Mouse (Mus musculus) lung, embryonic 15.5 days (tissue): ENCODE data around the gene Ticam1. TPM values are rescaled to one million over a fixed set of nuclear protein-coding genes. Genes with fewer than 3 reads are reported as not detected.

Experiments
- ATAC-seq: fragments of 200-750 bp; cut with Nextera tagmentation; 2 replicates; pipeline ENCODE4 v1.8.0; 2017; ENCODE audit warnings: moderate number of reproducible peaks, borderline replicate concordance; ENCODE audit not compliant: low FRiP score, low TSS enrichment; ENCODE audit errors: extremely low read depth
- H3K27ac ChIP-seq: fragments of 300-500 bp; sonication (generic); 2 replicates; pipeline ENCODE4 v1.5.1; 2015; ENCODE audit warnings: moderate library complexity, mild to moderate bottlenecking, inconsistent platforms
- H3K27me3 ChIP-seq: fragments of 300-500 bp; sonication (generic); 2 replicates; pipeline ENCODE4 v1.6.1; 2015; ENCODE audit warnings: inconsistent platforms
- H3K36me3 ChIP-seq: fragments of 300-500 bp; sonication (generic); 2 replicates; pipeline ENCODE4 v1.6.1; 2015; ENCODE audit warnings: inconsistent platforms
- H3K4me1 ChIP-seq: fragments of 300-500 bp; sonication (generic); 2 replicates; pipeline ENCODE4 v1.6.1; 2015; ENCODE audit warnings: inconsistent platforms
- H3K4me2 ChIP-seq: fragments of 300-500 bp; sonication (generic); 2 replicates; pipeline ENCODE4 v1.6.1; 2015; ENCODE audit warnings: inconsistent platforms, mild to moderate bottlenecking, moderate library complexity
- H3K4me3 ChIP-seq: fragments of 300-500 bp; sonication (generic); 2 replicates; pipeline ENCODE4 v1.5.1; 2015; ENCODE audit warnings: mild to moderate bottlenecking, inconsistent platforms
- H3K9ac ChIP-seq: fragments of 300-500 bp; sonication (generic); 2 replicates; pipeline ENCODE4 v1.6.1; 2015; ENCODE audit warnings: inconsistent platforms
- H3K9me3 ChIP-seq: fragments of 300-500 bp; sonication (generic); 2 replicates; pipeline ENCODE4 v1.6.1; 2016; ENCODE audit warnings: inconsistent platforms
- WGBS: fragments of 180-500 bp; shearing (Covaris S2); methylation state at CpG from one replicate; pipeline ENCODE4 v1.1.7; 2015; 5-methylcytosine and 5-hydroxymethylcytosine counted together
- microRNA counts: library from miRNA; unstranded; fragments of <30 nt; microRNA quantifications from one replicate; lab custom pipeline; 2016
- microRNA-seq: library from miRNA; unstranded; fragments of <30 nt; microRNA quantifications from one replicate; pipeline ENCODE4, GENCODE M21; 2016
- polyA plus RNA-seq: library from polyadenylated mRNA; unstranded; fragments of >200 nt; fragmentation: Nextera tagmentation; extraction: Ambion mirVana; gene quantifications from 2 replicates; pipeline ENCODE4 v1.2.1, GENCODE M21; 2015

The Ticam1 gene
- polyA plus RNA-seq, 1 experiment from 2014 or later = 4.2 TPM

GRCm38 (mm10) chr17:56241541-56242401 is 34.8 kb downstream of the Ticam1 start:
- H3K27ac ChIP-seq = no peak overlapping the region
- 2% methylated on average over 33 of the region's 33 CpGs for WGBS
- H3K9ac ChIP-seq = no peak overlapping the region
- no peaks in the 10 kb centered on the region for H3K36me3 ChIP-seq
- H3K4me1 ChIP-seq = no peaks in the 10 kb centered on the region
- H3K4me3 ChIP-seq = no peak overlapping the region
- no peaks in the 10 kb centered on the region for H3K9me3 ChIP-seq
- no peaks in the 10 kb centered on the region for H3K27me3 ChIP-seq
- peak; percentile 72; the same call in 1 of the 2 replicates for ATAC-seq
- H3K4me2 ChIP-seq = no peak overlapping the region

GRCm38 (mm10) chr17:56233818-56234469 is 42.6 kb downstream of the Ticam1 start:
- H3K4me2 ChIP-seq = no peak overlapping the region
- no peak overlapping the region for H3K9ac ChIP-seq
- H3K36me3 ChIP-seq = no peaks in the 10 kb centered on the region
- H3K9me3 ChIP-seq = no peaks in the 10 kb centered on the region
- no peak overlapping the region for H3K27ac ChIP-seq
- H3K4me3 ChIP-seq = no peak overlapping the region
- 4% methylated on average over 14 of the region's 14 CpGs for WGBS
- ATAC-seq = peak; percentile 59; the same call in 1 of the 2 replicates
- H3K4me1 ChIP-seq = no peaks in the 10 kb centered on the region
- H3K27me3 ChIP-seq = no peaks in the 10 kb centered on the region

GRCm38 (mm10) chr17:56233389-56233788 is 43.2 kb downstream of the Ticam1 start:
- H3K4me2 ChIP-seq = no peak overlapping the region
- H3K9ac ChIP-seq = no peak overlapping the region
- H3K27ac ChIP-seq = no peak overlapping the region
- H3K4me1 ChIP-seq = no peaks in the 10 kb centered on the region
- no peak for ATAC-seq
- H3K27me3 ChIP-seq = no peaks in the 10 kb centered on the region
- H3K36me3 ChIP-seq = no peaks in the 10 kb centered on the region
- no peaks in the 10 kb centered on the region for H3K9me3 ChIP-seq
- no peak overlapping the region for H3K4me3 ChIP-seq
- WGBS = 56% methylated on average over 8 of the region's 8 CpGs

- WGBS = 52% methylated on average over 10 of the region's 10 CpGs
- no peak for ATAC-seq
- Histone ChIP-seq H3K36me3 (no peaks in the 10 kb centered on the region), H3K9me3 (no peaks in the 10 kb centered on the region), H3K27me3 (no peaks in the 10 kb centered on the region), H3K4me2 (no peak overlapping the region), H3K27ac (no peak overlapping the region), H3K4me1 (no peaks in the 10 kb centered on the region), H3K4me3 (no peak overlapping the region), H3K9ac (no peak overlapping the region)
Observed at GRCm38 (mm10) chr17:56229943-56230342, 46.6 kb downstream of the Ticam1 start.

- H3K4me3 ChIP-seq = no peak overlapping the region
- H3K4me2 ChIP-seq = no peak overlapping the region
- WGBS = 65% methylated on average over 3 of the region's 3 CpGs
- H3K27me3 ChIP-seq = no peaks in the 10 kb centered on the region
- no peak for ATAC-seq
- H3K9ac ChIP-seq = no peak overlapping the region
- no peaks in the 10 kb centered on the region for H3K4me1 ChIP-seq
- no peak overlapping the region for H3K27ac ChIP-seq
- H3K36me3 ChIP-seq = no peaks in the 10 kb centered on the region
- no peaks in the 10 kb centered on the region for H3K9me3 ChIP-seq
Observed at GRCm38 (mm10) chr17:56226566-56226965, 50.0 kb downstream of the Ticam1 start.

- Histone ChIP-seq H3K9ac (no peak overlapping the region), H3K4me1 (0 out of 2 replicates have a peak, but pooled peaks cover 2% of the 10 kb centered on the region), H3K9me3 (no peaks in the 10 kb centered on the region), H3K36me3 (no peaks in the 10 kb centered on the region), H3K4me2 (no peak overlapping the region), H3K27me3 (no peaks in the 10 kb centered on the region), H3K4me3 (no peak overlapping the region), H3K27ac (no peak overlapping the region)
- 41% methylated on average over 1 of the region's 1 CpGs for WGBS
- ATAC-seq = no peak
Observed at GRCm38 (mm10) chr17:56224916-56225315, 51.7 kb downstream of the Ticam1 start.

- Histone ChIP-seq H3K4me1 (peaks cover 23% of the 10 kb centered on the region), H3K36me3 (no peaks in the 10 kb centered on the region), H3K27ac (peak overlapping the region; percentile 90; the same call in 1 of the 2 replicates), H3K9ac (no peak overlapping the region), H3K4me2 (peak overlapping the region; percentile 77), H3K27me3 (no peaks in the 10 kb centered on the region), H3K9me3 (no peaks in the 10 kb centered on the region), H3K4me3 (0 out of 2 replicates have a peak overlapping the region, but pooled peaks have one; percentile 87)
- ATAC-seq = no peak
- whole genome bisulfite sequencing = 18% methylated on average over 3 of the region's 3 CpGs
Observed at GRCm38 (mm10) chr17:56219805-56220204, 56.8 kb downstream of the Ticam1 start.

MicroRNA genes within 50 kb of the gene (microRNA counts, 519-probe panel; counts per million panel counts)
- microRNA mmu-miR-7b (lab: Ali Mortazavi, UCI) = 2,635 counts per million, percentile 63 among the panel's probes with 10 or more counts

Small RNA genes within 50 kb of the gene (microRNA-seq; reads per million reads assigned to microRNA genes)
- 33.9 reads per million, percentile 41 among the genes with 10 or more reads in this experiment for gene Mir7b

Other genes with a start within 250 kb of the Ticam1 start
- gene Sh3gl1, start 240.2 kb downstream of the Ticam1 start, polyA plus RNA-seq = 169 and 174 TPM in 2 replicates
- 31.4 and 32.4 TPM in 2 replicates for gene Chaf1a, start 236.3 kb downstream of the Ticam1 start, polyA plus RNA-seq
- 37.5 and 41.3 TPM in 2 replicates for gene Ubxn6, start 201.8 kb downstream of the Ticam1 start, polyA plus RNA-seq
- 111 and 119 TPM in 2 replicates for gene Hdgfl2, start 197.2 kb downstream of the Ticam1 start, polyA plus RNA-seq
- 0.10 and 0.19 TPM in 2 replicates for gene Plin4, start 167.0 kb downstream of the Ticam1 start, polyA plus RNA-seq
- gene Plin5, start 159.2 kb downstream of the Ticam1 start, polyA plus RNA-seq = 0.95 and 1.2 TPM in 2 replicates
- gene Lrg1, start 154.8 kb downstream of the Ticam1 start, polyA plus RNA-seq = 0.55 TPM in 2 replicates
- gene Sema6b, start 136.4 kb downstream of the Ticam1 start, polyA plus RNA-seq = 2.1 TPM in 2 replicates
- 15.3 and 18.3 TPM in 2 replicates for gene Tnfaip8l1, start 114.3 kb downstream of the Ticam1 start, polyA plus RNA-seq
- 103 TPM in 2 replicates for gene Mydgf, start 92.9 kb downstream of the Ticam1 start, polyA plus RNA-seq
- 37.1 and 37.6 TPM in 2 replicates for gene Dpp9, start 57.9 kb downstream of the Ticam1 start, polyA plus RNA-seq
- 11.7 and 13.3 TPM in 2 replicates for gene Fem1a, start 20.0 kb downstream of the Ticam1 start, polyA plus RNA-seq
- gene Plin3, start 16.1 kb upstream of the Ticam1 start, polyA plus RNA-seq = 82.4 and 82.5 TPM in 2 replicates
- not detected in 2 replicates for gene Arrdc5, start 23.5 kb upstream of the Ticam1 start, polyA plus RNA-seq
- gene Uhrf1, start 26.5 kb upstream of the Ticam1 start, polyA plus RNA-seq = 148 and 150 TPM in 2 replicates
- 33.4 and 33.7 TPM in 2 replicates for gene Kdm4b, start 49.3 kb upstream of the Ticam1 start, polyA plus RNA-seq
- gene Ptprs, start 199.7 kb upstream of the Ticam1 start, polyA plus RNA-seq = 73.4 and 77.9 TPM in 2 replicates
- not detected in 2 replicates for gene Znrf4, start 235.6 kb upstream of the Ticam1 start, polyA plus RNA-seq